Mouse (Mus musculus) spleen, adult 2 months (tissue): ENCODE measurements at regions not wholly inside any gene's neighbourhood (a gene's known extent, or its start where the extent isn't known, plus 50 kb on each side); places are given as distances from the start of the nearest gene placed in this dataset.

ENCODE experiments used
- CTCF ChIP-seq: fragments of 200-500 bp; IDR thresholded peaks from 2 replicates; pipeline ENCODE4 v1.5.1; 2011; ENCODE audit warnings: mild to moderate bottlenecking, inconsistent platforms; ENCODE audit not compliant: insufficient read depth, insufficient read length, insufficient replicate concordance; ENCODE audit errors: extremely low read depth
- POLR2A ChIP-seq: fragments of 200-500 bp; IDR thresholded peaks from 2 replicates; pipeline ENCODE4 v1.6.1; 2011; ENCODE audit warnings: low read depth, low read length, inconsistent platforms

GRCm38 (mm10) chr8:8812051-8812806, 121.9 kb upstream of the Arglu1 start:
- TF ChIP-seq CTCF = no peak
- no peak for TF ChIP-seq POLR2A
